Mouse (Mus musculus) liver, embryonic 12.5 days (tissue): Measurements from ENCODE around the gene Sart3. TPM values are rescaled to one million over a fixed set of nuclear protein-coding genes. Genes with fewer than 3 reads are reported as not detected.

Source experiments
- ATAC-seq: fragments of 200-750 bp; cut with Nextera tagmentation; 2 replicates; pipeline ENCODE4 v1.8.0; 2017; ENCODE audit warnings: moderate number of reproducible peaks, mild to moderate bottlenecking, moderate library complexity
- H3K27ac ChIP-seq: fragments of 300-500 bp; sonication (generic); 2 replicates; pipeline ENCODE4 v1.5.1; 2016; ENCODE audit warnings: mild to moderate bottlenecking
- H3K27me3 ChIP-seq: fragments of 300-500 bp; sonication (generic); replicated peaks from 2 replicates; pipeline ENCODE4 v1.6.1; 2016; ENCODE audit warnings: mild to moderate bottlenecking, moderate library complexity
- H3K36me3 ChIP-seq: fragments of 300-500 bp; sonication (generic); 2 replicates; pipeline ENCODE4 v1.6.1; 2016; ENCODE audit warnings: mild to moderate bottlenecking, moderate library complexity
- H3K4me1 ChIP-seq: fragments of 300-500 bp; sonication (generic); 2 replicates; pipeline ENCODE4 v1.6.1; 2016
- H3K4me2 ChIP-seq: fragments of 300-500 bp; sonication (generic); 2 replicates; pipeline ENCODE4 v1.6.1; 2016; ENCODE audit warnings: mild to moderate bottlenecking, moderate library complexity
- H3K4me3 ChIP-seq: fragments of 300-500 bp; sonication (generic); 2 replicates; pipeline ENCODE4 v1.5.1; 2016; ENCODE audit warnings: mild to moderate bottlenecking, moderate library complexity
- H3K9ac ChIP-seq: fragments of 300-500 bp; sonication (generic); 2 replicates; pipeline ENCODE4 v1.6.1; 2016; ENCODE audit warnings: mild to moderate bottlenecking, moderate library complexity
- H3K9me3 ChIP-seq: fragments of 300-500 bp; sonication (generic); replicated peaks from 2 replicates; pipeline ENCODE4 v1.6.1; 2016; ENCODE audit warnings: mild to moderate bottlenecking, moderate library complexity
- WGBS: fragments of 180-500 bp; shearing (Covaris S2); methylation state at CpG from one replicate; pipeline ENCODE4 v1.1.7; 2016; ENCODE audit not compliant: insufficient replicate concordance; 5-methylcytosine and 5-hydroxymethylcytosine counted together
- polyA plus RNA-seq: library from polyadenylated mRNA; unstranded; fragments of >200 nt; fragmentation: Nextera tagmentation; extraction: Ambion mirVana; gene quantifications from 2 replicates; pipeline ENCODE4 v1.2.1, GENCODE M21; 2016

The Sart3 gene
- polyA plus RNA-seq, 1 experiment from 2014 or later: 40.4 TPM

- Histone ChIP-seq H3K9me3 (no peaks in the 10 kb centered on the region), H3K4me3 (no peak overlapping the region), H3K9ac (no peak overlapping the region), H3K4me2 (no peak overlapping the region), H3K4me1 (peaks cover 21% of the 10 kb centered on the region), H3K36me3 (no peaks in the 10 kb centered on the region), H3K27ac (no peak overlapping the region), H3K27me3 (peaks cover 21% of the 10 kb centered on the region)
- ATAC-seq: no peak
- 73% methylated on average over 9 of the region's 9 CpGs for WGBS
These were observed 33.0 kb upstream of the Sart3 start for GRCm38 (mm10) chr5:113805301-113805700.

GRCm38 (mm10) chr5:113804395-113804966 lies 32.2 kb upstream of the Sart3 start:
- Histone ChIP-seq H3K9ac (no peak overlapping the region), H3K4me2 (no peak overlapping the region), H3K9me3 (no peaks in the 10 kb centered on the region), H3K4me3 (no peak overlapping the region), H3K4me1 (peaks cover 24% of the 10 kb centered on the region), H3K27ac (no peak overlapping the region), H3K27me3 (peaks cover 30% of the 10 kb centered on the region), H3K36me3 (no peaks in the 10 kb centered on the region)
- ATAC-seq: no peak
- 46% methylated on average over 7 of the region's 7 CpGs for WGBS

- Histone ChIP-seq H3K9me3 (no peaks in the 10 kb centered on the region), H3K4me2 (peak within 1 kb of the TSS; percentile 36), H3K36me3 (no peaks in the 10 kb centered on the region), H3K4me3 (peak within 1 kb of the TSS; percentile 26; the same call in 1 of the 2 replicates), H3K9ac (no peak within 1 kb of the TSS; the same call in 1 of the 2 replicates), H3K27me3 (peaks cover 32% of the 10 kb centered on the region), H3K4me1 (peaks cover 32% of the 10 kb centered on the region), H3K27ac (no peak within 1 kb of the TSS)
- peak; percentile 59 for ATAC-seq
- 2% methylated on average over 11 of the region's 11 CpGs for WGBS
These were observed 28.0 kb upstream of the Sart3 start, which contains the start of gene Tmem119 for GRCm38 (mm10) chr5:113800280-113800679. Tmem119 (minus strand) TSS chr5:113800516.

GRCm38 (mm10) chr5:113799691-113800090 lies 27.4 kb upstream of the Sart3 start:
- ATAC-seq: no peak
- 60% methylated on average over 5 of the region's 5 CpGs for WGBS
- Histone ChIP-seq H3K27me3 (peaks cover 32% of the 10 kb centered on the region), H3K36me3 (no peaks in the 10 kb centered on the region), H3K4me1 (peaks cover 32% of the 10 kb centered on the region), H3K9me3 (no peaks in the 10 kb centered on the region), H3K27ac (no peak overlapping the region), H3K9ac (no peak overlapping the region), H3K4me3 (peak overlapping the region; percentile 26; the same call in 1 of the 2 replicates), H3K4me2 (peak overlapping the region; percentile 36)

GRCm38 (mm10) chr5:113798525-113798924 lies 26.2 kb upstream of the Sart3 start:
- WGBS: 46% methylated on average over 9 of the region's 9 CpGs
- no peak overlapping the region for H3K9ac ChIP-seq
- H3K4me2 ChIP-seq: peak overlapping the region; percentile 36; the same call in 1 of the 2 replicates
- no peak for ATAC-seq
- H3K4me3 ChIP-seq: no peak overlapping the region
- H3K27ac ChIP-seq: no peak overlapping the region
- H3K36me3 ChIP-seq: no peaks in the 10 kb centered on the region
- no peaks in the 10 kb centered on the region for H3K9me3 ChIP-seq
- H3K27me3 ChIP-seq: peaks cover 32% of the 10 kb centered on the region
- H3K4me1 ChIP-seq: peaks cover 24% of the 10 kb centered on the region

- peaks cover 26% of the 10 kb centered on the region for H3K4me1 ChIP-seq
- no peaks in the 10 kb centered on the region for H3K36me3 ChIP-seq
- H3K9me3 ChIP-seq: no peaks in the 10 kb centered on the region
- peak overlapping the region; percentile 32 for H3K4me2 ChIP-seq
- peak overlapping the region; percentile 38; the same call in 1 of the 2 replicates for H3K27ac ChIP-seq
- WGBS: 26% methylated on average over 19 of the region's 19 CpGs
- peaks cover 32% of the 10 kb centered on the region for H3K27me3 ChIP-seq
- ATAC-seq: no peak
- no peak overlapping the region for H3K4me3 ChIP-seq
- no peak overlapping the region; the same call in 1 of the 2 replicates for H3K9ac ChIP-seq
These were observed 25.0 kb upstream of the Sart3 start for GRCm38 (mm10) chr5:113797149-113797882.

GRCm38 (mm10) chr5:113796401-113797148 lies 24.3 kb upstream of the Sart3 start:
- peaks cover 33% of the 10 kb centered on the region for H3K4me1 ChIP-seq
- no peaks in the 10 kb centered on the region for H3K9me3 ChIP-seq
- H3K36me3 ChIP-seq: no peaks in the 10 kb centered on the region
- H3K27me3 ChIP-seq: peaks cover 32% of the 10 kb centered on the region
- no peak for ATAC-seq
- H3K27ac ChIP-seq: peak overlapping the region; percentile 46
- no peak overlapping the region for H3K9ac ChIP-seq
- H3K4me3 ChIP-seq: no peak overlapping the region
- WGBS: 2% methylated on average over 13 of the region's 13 CpGs
- peak overlapping the region; percentile 32 for H3K4me2 ChIP-seq

GRCm38 (mm10) chr5:113791197-113792095 lies 19.1 kb upstream of the Sart3 start:
- no peak overlapping the region for H3K27ac ChIP-seq
- peaks cover 39% of the 10 kb centered on the region for H3K4me1 ChIP-seq
- H3K36me3 ChIP-seq: no peaks in the 10 kb centered on the region
- no peaks in the 10 kb centered on the region for H3K9me3 ChIP-seq
- WGBS: 54% methylated on average over 16 of the region's 16 CpGs
- H3K4me2 ChIP-seq: no peak overlapping the region
- H3K9ac ChIP-seq: no peak overlapping the region
- 0 out of 2 replicates have a peak, but pooled peaks have one; percentile 13 for ATAC-seq
- H3K27me3 ChIP-seq: no peaks in the 10 kb centered on the region
- H3K4me3 ChIP-seq: no peak overlapping the region

GRCm38 (mm10) chr5:113790453-113791196 lies 18.3 kb upstream of the Sart3 start:
- H3K9me3 ChIP-seq: no peaks in the 10 kb centered on the region
- H3K36me3 ChIP-seq: no peaks in the 10 kb centered on the region
- no peak overlapping the region for H3K9ac ChIP-seq
- no peaks in the 10 kb centered on the region for H3K27me3 ChIP-seq
- H3K4me1 ChIP-seq: peaks cover 32% of the 10 kb centered on the region
- 30% methylated on average over 11 of the region's 11 CpGs for WGBS
- no peak overlapping the region for H3K4me2 ChIP-seq
- 0 out of 2 replicates have a peak, but pooled peaks have one; percentile 27 for ATAC-seq
- H3K27ac ChIP-seq: no peak overlapping the region
- H3K4me3 ChIP-seq: no peak overlapping the region

- H3K4me2 ChIP-seq: no peak overlapping the region
- ATAC-seq: no peak
These were observed 16.9 kb upstream of the Sart3 start for GRCm38 (mm10) chr5:113789075-113789788.

More at GRCm38 (mm10) chr5:113789075-113789788, 16.9 kb upstream of the Sart3 start:
- H3K4me3 ChIP-seq: no peak overlapping the region
- H3K27me3 ChIP-seq: peaks cover 10% of the 10 kb centered on the region
- peaks cover 32% of the 10 kb centered on the region for H3K4me1 ChIP-seq
- no peaks in the 10 kb centered on the region for H3K9me3 ChIP-seq
- 57% methylated on average over 7 of the region's 7 CpGs for WGBS
- no peaks in the 10 kb centered on the region for H3K36me3 ChIP-seq
- H3K9ac ChIP-seq: no peak overlapping the region
- H3K27ac ChIP-seq: no peak overlapping the region; the same call in 1 of the 2 replicates
